ENCODE assay signal across 23 mouse cellular contexts in genomic region chr14:34107594-34107993, GRCm38 (mm10). TPM values are rescaled to one million over a fixed set of nuclear protein-coding genes. Genes with fewer than 3 reads are reported as not detected.
"Had no signal": no experiment of that assay in that cellular context is flagged by ENCODE, and none has a peak within 500 bp of the region (broad histone marks: within the 10 kb centered on the region; RNA-seq: fewer than 3 reads in every experiment).

No protein-coding gene starts in this region.

- H3K9me3 ChIP-seq: lung, embryonic 15.5 days; megakaryocyte, embryonic 14.5 days; midbrain, embryonic 13.5 days; midbrain, embryonic 15.5 days; neural tube, embryonic 12.5 days; stomach, embryonic 15.5 days had no signal

- H3K36me3 ChIP-seq: lung, embryonic 15.5 days; midbrain, embryonic 13.5 days; midbrain, embryonic 15.5 days; neural tube, embryonic 12.5 days; stomach, embryonic 15.5 days had no signal

- H3K9ac ChIP-seq: liver, postnatal 0 days; lung, embryonic 15.5 days; midbrain, embryonic 13.5 days; midbrain, embryonic 15.5 days; neural tube, embryonic 12.5 days; stomach, embryonic 15.5 days had no signal

- H3K4me1 ChIP-seq: megakaryocyte, embryonic 14.5 days; midbrain, embryonic 13.5 days; midbrain, embryonic 15.5 days; neural tube, embryonic 12.5 days; stomach, embryonic 15.5 days had no signal

- DNase-seq: liver, postnatal 0 days; lung, adult 2 months; lung, postnatal 14 days; lung, postnatal 36 days; right cerebral cortex, postnatal 14 days; thymus, adult 2 months; thymus, postnatal 25 days; thymus, postnatal 4 days had no signal

- H3K4me3 ChIP-seq: lung, embryonic 15.5 days; megakaryocyte, embryonic 14.5 days; midbrain, embryonic 13.5 days; midbrain, embryonic 15.5 days; neural tube, embryonic 12.5 days; stomach, embryonic 15.5 days had no signal

- H3K27ac ChIP-seq: lung, embryonic 15.5 days; macrophage; midbrain, embryonic 13.5 days; midbrain, embryonic 15.5 days; neural tube, embryonic 12.5 days; stomach, embryonic 15.5 days; stomach, postnatal 0 days had no signal

- ATAC-seq: liver, postnatal 0 days; lung, postnatal 0 days; midbrain, embryonic 13.5 days; midbrain, embryonic 15.5 days had no signal

- H3K27me3 ChIP-seq: lung, embryonic 15.5 days; midbrain, embryonic 13.5 days; midbrain, embryonic 15.5 days; neural tube, embryonic 12.5 days; stomach, embryonic 15.5 days had no signal

- H3K4me2 ChIP-seq: lung, embryonic 15.5 days; midbrain, embryonic 11.5 days; midbrain, embryonic 13.5 days; midbrain, embryonic 15.5 days; neural tube, embryonic 12.5 days; stomach, embryonic 15.5 days had no signal

RNA-seq across cellular contexts. Expression of gene A630023A22Rik, which starts 5.0 kb away (rescaled TPM):
- total RNA-seq: midbrain, postnatal 0 days; monocyte, adult 5-6 weeks; neutrophil, adult 5-6 weeks had no signal
- polyA plus RNA-seq: liver, postnatal 0 days; lung, adult 2 months; lung, embryonic 15.5 days; macrophage; midbrain, embryonic 11.5 days; midbrain, embryonic 13.5 days; midbrain, embryonic 15.5 days; midbrain, postnatal 0 days; neural tube, embryonic 12.5 days; spleen, adult 2 months; stomach, embryonic 15.5 days; thymus, adult 2 months had no signal

RNA-seq across cellular contexts. Expression of gene Anxa8, which starts 21.8 kb away (rescaled TPM):
- polyA plus RNA-seq: macrophage; midbrain, embryonic 13.5 days; neural tube, embryonic 14.5 days had no signal

RNA-seq across cellular contexts. Expression of gene Npy4r, which starts 44.7 kb away (rescaled TPM):
- total RNA-seq: monocyte, adult 5-6 weeks; neutrophil, adult 5-6 weeks had no signal
- polyA plus RNA-seq: liver, postnatal 0 days; lung, postnatal 0 days; macrophage; midbrain, embryonic 11.5 days had no signal

RNA-seq across cellular contexts. Expression of gene Antxrl, which starts 55.1 kb away (rescaled TPM):
- total RNA-seq: midbrain, postnatal 0 days; monocyte, adult 5-6 weeks; neutrophil, adult 5-6 weeks had no signal
- polyA plus RNA-seq: liver, postnatal 0 days; lung, adult 2 months; lung, embryonic 15.5 days; lung, postnatal 0 days; macrophage; midbrain, embryonic 11.5 days; midbrain, embryonic 13.5 days; midbrain, embryonic 15.5 days; midbrain, postnatal 0 days; neural tube, embryonic 12.5 days; neural tube, embryonic 14.5 days; spleen, adult 2 months; stomach, embryonic 15.5 days; stomach, postnatal 0 days had no signal
